Mouse (Mus musculus): Measurements from ENCODE around the gene Slc30a1.
A peak's percentile ranks its signal among the peaks of the same experiment; 100 is the strongest.

Gene Slc30a1

DNA sequence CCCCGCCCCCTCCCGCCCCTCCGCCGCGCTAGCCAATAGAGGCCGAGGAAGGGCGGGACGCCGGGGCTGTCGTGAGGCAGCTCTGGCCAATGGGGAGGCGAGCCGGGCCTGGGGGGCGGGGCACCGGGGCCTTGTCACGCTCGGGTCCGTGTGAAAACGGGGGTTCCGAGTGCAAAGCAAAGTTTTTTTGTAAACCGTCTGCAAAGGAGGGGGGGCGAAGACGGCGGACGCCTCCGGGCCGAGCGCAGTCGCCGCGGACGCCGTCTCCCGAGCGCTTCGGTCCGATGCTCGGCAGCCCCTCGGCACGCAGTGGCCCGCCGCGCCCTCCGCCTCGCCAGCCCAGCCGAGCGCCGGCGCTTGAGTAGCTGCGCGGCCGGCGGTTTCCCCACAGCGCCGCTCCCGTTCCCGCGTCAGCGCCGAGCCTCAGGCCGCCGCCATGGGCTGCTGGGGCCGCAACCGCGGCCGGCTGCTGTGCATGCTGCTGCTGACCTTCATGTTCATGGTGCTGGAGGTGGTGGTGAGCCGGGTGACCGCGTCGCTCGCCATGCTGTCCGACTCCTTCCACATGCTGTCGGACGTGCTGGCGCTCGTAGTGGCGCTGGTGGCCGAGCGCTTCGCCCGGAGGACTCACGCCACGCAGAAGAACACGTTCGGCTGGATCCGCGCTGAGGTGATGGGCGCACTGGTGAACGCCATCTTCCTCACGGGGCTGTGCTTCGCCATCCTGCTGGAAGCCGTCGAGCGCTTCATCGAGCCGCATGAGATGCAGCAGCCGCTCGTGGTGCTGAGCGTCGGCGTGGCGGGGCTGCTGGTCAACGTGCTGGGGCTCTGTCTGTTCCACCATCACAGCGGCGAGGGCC is at the start of gene Slc30a1:
Gene Slc30a1 (plus strand): TSS at position 197 of the 860 bp plus-strand sequence.
- DNase-seq (ENCODE audit: extremely low read depth, low read depth) = peak; percentile 81

- no peak for DNase-seq (ENCODE audit: extremely low read depth, low read depth)
Measured at GRCm38 (mm10) chr1:191856886-191857651, 49.5 kb upstream of the Slc30a1 start.

GRCm38 (mm10) chr1:191858136-191858535 is 48.4 kb upstream of the Slc30a1 start:
- no peak for DNase-seq (ENCODE audit: extremely low read depth, low read depth)

- peak; percentile 70 for DNase-seq (ENCODE audit: extremely low read depth, low read depth)
Measured at GRCm38 (mm10) chr1:191859847-191860246, 46.7 kb upstream of the Slc30a1 start.

GRCm38 (mm10) chr1:191861247-191861646 is 45.3 kb upstream of the Slc30a1 start:
- DNase-seq (ENCODE audit: extremely low read depth, low read depth) = no peak

DNA sequence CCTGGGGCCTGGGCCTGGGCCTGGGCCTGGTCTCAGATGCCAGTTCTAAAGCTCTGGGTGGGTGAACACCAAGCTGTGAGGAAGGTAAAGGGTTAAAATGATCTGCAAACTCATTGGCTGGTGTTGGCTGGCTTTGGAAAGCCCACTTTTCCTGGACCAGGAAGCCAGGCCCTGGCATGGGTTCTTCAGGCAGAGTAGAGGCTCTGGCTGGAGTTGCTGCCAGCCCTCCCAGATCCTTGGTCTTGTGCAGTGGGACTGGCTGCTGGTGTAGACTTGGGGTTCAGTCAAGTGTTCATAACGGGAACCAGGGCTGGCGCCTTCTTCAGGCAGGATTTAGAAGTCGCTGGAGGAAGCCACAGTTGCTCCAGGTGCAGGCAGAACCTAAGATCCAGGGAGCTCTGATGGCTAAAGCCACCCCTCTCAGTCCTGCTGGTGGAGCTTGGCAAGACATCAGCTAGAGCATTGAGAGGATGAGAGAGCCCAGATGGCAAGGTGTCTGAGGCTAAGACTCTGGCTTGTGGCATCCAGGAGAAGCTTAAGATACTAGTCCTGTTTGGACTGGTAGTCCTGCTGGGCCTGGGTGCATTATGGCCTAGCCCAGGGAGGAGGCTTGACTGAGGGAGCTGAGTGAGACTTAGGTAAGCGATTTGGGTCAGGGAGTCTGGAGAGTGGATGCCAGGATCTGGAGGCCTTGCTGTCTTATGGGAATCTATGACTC is 42.6 kb upstream of the Slc30a1 start:
- DNase-seq (ENCODE audit: extremely low read depth, low read depth) = no peak

GRCm38 (mm10) chr1:191864551-191865027 is 42.0 kb upstream of the Slc30a1 start:
- no peak for DNase-seq (ENCODE audit: extremely low read depth, low read depth)

DNA sequence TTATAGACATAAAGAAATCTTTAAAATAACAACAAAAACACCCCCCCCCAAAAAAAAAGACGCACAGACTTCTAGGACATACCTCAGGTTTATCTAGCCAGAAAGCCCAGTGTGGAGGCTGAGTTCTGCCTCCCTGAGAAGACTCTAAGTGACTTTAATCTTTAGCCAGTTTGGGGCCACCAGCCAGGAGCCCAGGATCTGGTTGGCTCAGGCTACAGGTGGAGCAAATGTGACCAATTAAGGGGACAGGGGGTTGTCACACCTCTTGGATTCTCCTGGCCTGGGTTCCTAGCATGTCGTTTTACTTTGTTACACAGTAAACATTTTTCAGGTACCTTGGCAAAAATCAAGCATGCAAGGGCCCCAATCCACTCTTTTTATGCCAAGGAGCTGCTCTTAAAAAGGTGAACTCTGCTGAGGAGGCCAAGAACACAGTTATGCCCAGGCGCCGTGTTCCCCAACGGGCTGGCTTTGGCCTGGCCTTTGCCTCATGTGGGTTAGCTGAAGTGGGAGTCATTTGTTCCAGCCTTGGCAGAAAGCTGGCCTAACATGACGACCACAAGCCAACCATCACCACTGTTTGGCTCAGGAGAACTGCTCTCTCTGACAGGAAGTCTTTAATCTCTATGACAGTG is 34.4 kb upstream of the Slc30a1 start:
- no peak for DNase-seq (ENCODE audit: extremely low read depth, low read depth)

DNA sequence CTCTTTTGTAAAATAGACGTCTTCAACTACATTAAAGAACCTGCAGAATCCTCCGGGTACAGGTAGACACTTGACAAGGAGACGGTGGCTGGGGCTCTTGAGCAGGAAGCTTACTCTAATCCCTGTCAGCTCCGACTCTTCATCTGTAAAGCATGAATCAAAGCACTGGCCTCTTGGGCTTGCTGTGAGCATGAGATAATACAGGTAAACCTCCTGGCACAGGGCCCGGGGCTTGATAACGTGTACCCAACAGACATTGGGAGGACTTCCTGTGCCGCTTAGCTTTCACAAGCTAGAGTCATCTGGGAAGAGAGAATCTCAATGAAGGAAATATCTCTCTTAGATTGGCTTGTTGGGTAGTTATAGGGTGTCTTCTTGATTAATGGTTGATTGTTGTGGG is 31.6 kb upstream of the Slc30a1 start:
- peak; percentile 87 for DNase-seq (ENCODE audit: extremely low read depth, low read depth)

- peak; percentile 76 for DNase-seq (ENCODE audit: extremely low read depth, low read depth)
Measured at GRCm38 (mm10) chr1:191875683-191876305, 30.8 kb upstream of the Slc30a1 start.

DNA sequence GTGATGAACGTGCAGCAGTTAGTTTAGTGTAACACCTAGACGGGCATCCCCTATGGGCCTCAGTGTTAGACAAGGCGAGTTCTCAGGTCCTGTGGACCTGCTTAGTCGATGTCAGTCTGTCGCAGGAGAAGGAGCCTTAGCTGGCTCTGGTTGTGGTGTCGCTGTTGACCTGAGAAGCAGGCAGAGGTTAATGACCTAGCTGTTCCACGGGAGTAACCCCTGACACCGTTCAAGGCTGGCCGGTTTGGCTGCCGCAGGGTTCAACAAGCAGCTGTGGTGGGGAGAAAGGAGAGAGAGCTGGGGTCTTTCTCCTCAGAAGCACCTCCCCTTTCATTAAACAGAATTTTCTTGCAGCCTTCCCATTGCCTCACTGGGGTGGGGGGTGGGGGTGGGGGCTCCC is 28.9 kb upstream of the Slc30a1 start:
- DNase-seq (ENCODE audit: extremely low read depth, low read depth) = no peak

- no peak for DNase-seq (ENCODE audit: extremely low read depth, low read depth)
Measured at GRCm38 (mm10) chr1:191878518-191878921, 28.0 kb upstream of the Slc30a1 start.

DNA sequence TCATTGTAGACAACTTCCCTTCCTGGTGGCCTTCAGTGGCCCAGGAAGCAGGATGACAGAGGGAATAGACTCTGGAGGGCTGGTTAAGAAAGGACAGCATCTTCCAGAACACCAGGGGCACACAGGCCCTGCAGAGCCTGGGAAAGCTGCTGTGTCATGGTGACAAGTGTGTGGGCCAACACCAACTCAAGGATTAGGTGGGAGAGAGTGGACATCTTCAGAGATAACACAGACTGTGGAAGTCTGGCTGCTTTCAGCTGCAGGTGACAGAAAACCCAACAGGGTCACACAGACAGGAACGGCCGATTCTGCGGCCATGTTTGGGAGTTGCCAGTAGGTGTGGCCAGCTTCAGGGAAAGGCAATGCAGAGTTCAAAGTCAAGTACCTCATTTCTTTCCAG is 26.3 kb upstream of the Slc30a1 start:
- no peak for DNase-seq (ENCODE audit: extremely low read depth, low read depth)

GRCm38 (mm10) chr1:191880921-191881609 is 25.5 kb upstream of the Slc30a1 start:
- DNase-seq (ENCODE audit: extremely low read depth, low read depth) = no peak

DNA sequence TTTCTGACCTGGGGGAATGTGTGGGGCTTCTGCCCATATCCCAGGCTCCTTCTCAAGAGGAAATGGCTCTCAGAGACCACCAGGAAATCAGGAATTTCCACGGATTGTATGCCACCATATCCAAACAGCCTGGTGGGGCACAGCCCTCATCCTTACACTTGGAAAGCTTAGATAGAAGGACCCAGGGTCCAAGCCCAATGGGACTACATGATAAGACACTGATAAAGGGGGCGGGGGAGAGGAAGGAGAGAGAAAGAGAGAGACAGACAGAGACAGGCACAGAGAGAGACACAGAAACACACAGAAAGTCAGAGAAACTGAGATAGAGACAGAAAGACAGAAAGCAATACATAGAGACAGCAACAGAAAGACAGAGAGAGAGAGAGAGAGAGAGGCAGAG is 24.9 kb upstream of the Slc30a1 start:
- no peak for DNase-seq (ENCODE audit: extremely low read depth, low read depth)

GRCm38 (mm10) chr1:191882474-191883206 is 23.9 kb upstream of the Slc30a1 start:
- no peak for DNase-seq (ENCODE audit: extremely low read depth, low read depth)

DNA sequence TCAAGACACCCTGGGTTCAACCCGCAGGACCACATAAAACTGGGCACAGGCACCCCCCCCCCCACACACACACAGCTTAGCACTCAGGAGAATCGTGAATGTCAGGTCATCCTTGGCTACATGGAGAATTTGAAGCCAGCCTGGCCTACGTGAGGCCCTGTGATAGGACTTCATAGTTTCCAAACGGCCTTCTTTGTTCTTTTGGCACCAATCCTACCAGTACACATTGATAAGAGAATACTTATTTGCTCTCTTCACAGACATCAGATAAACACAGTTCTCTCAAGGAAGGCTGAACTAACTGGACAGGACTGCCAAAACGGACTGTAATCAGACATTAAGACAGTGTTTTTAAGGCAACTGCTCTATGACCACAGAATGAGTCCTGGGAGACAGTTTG is 22.9 kb upstream of the Slc30a1 start:
- DNase-seq (ENCODE audit: extremely low read depth, low read depth) = no peak

DNA sequence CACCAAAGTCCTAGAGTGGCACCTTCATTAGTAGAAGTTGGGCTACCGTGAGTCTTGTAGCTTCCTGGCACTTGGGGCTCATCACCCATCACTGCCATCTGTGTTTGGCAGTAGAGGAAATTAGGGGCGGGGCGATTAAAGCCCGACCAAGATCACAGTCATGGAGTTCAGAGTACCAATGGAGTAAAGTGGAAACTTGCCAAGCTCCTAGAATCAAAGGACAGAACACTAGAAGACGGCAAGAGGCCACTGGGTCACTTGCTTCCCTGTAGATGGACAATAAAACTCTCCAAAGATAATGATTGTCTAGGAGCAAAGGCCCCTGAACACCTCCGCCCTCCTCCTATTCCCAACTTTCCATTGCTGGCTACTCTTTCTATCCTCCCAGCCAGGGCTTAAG is 14.7 kb upstream of the Slc30a1 start:
- no peak for DNase-seq (ENCODE audit: extremely low read depth, low read depth)

DNA sequence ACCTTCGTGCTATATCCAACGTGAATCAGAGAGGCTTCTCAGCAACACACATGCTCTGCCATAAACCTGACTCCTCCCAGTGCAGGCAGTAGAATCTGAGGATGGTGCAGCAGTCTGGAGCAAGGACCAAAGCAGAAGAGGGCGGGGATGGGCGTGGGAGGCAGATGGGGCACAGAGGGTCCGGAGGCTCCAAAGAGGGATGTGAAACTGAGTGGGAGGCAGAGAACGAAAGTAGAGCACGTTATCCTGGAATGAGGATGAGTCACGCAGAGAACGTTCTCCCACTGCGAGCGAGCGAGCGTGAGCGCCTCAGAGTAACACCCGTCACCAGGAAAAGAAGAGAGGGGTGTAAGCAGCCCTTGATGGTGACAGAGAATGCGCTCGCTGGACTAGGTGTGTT is 12.2 kb upstream of the Slc30a1 start:
- DNase-seq (ENCODE audit: extremely low read depth, low read depth) = no peak

DNA sequence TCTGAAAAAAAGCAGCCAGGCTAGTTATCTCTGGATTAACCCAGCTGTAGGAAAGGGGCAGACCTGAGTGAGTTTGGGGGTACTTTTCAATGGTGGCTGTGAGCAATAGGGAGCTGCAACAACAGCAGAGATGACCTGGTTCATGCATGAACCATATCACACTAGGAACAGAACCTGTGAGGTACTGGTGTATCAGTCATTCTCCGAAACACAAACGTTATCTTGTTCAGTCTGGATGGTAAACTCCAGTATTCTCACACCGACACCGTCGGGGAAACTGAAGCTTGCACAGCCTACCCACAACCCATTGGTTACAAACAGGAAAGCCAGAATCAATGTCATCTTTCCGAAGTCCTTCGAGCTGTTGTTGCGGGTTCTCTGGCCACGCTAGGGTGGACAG is 11.7 kb upstream of the Slc30a1 start:
- no peak for DNase-seq (ENCODE audit: extremely low read depth, low read depth)
